Mouse (Mus musculus): Measurements from ENCODE around the gene Atp6v0a4. TPM values are rescaled to one million over a fixed set of nuclear protein-coding genes. Genes with fewer than 3 reads are reported as not detected.

The Atp6v0a4 gene
- not detected in 2 replicates for polyA plus RNA-seq (2014; fragmentation: Nextera tagmentation; extraction: Ambion mirVana)

DNA sequence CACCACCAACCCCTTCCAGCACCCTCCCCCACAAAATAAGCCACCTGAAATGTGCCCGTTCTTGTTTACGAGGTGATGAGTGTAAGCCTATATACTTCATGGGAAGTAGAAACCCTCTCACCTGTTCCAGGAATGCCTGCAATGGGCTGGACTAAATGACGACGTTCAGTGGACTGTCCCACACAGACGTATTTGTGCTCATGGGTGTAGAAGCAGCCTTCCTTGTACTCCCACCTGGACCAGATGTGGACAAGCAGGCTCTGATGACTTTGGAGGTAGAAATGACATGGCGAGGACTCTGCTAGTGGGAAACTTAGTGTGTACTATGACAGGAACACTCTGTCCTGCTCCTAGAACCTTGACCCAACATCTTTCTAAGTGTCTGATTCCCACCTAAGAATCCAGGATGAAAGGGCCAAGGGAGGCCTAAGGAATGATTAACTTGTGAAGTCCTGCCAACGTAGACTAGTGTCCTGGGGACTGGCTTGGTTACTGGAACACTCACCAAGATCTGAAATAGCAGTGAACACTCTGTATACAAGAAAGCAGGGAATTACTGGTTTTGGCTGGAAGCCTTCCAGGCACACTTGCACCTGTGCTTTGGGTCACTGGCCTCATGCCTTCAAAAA lies at the start of gene Atp6v0a4:
Gene Atp6v0a4, minus strand, starts transcription at position 380 of the 629 bp plus-strand sequence.
- Histone ChIP-seq H3K4me2 (replicated peaks; ENCODE audit: low read depth, low read length) (no peak within 1 kb of the TSS), H3K27me3 (ENCODE audit: control insufficient read depth, insufficient read depth, low read length) (no peaks in the 10 kb centered on the region), H3K4me3 (ENCODE audit: low read depth, low read length) (no peak within 1 kb of the TSS), H3K9me3 (ENCODE audit: control insufficient read depth, low read length) (no peaks in the 10 kb centered on the region), H3K36me3 (ENCODE audit: control insufficient read depth, insufficient read depth, low read length) (peaks cover 3% of the 10 kb centered on the region; the same call in 1 of the 2 replicates), H3K4me1 (replicated peaks; ENCODE audit: control insufficient read depth, insufficient read depth, low read length) (no peaks in the 10 kb centered on the region), H3K9ac (ENCODE audit: low read depth, low read length) (no peak within 1 kb of the TSS), H3K27ac (ENCODE audit: low read depth, low read length) (no peak within 1 kb of the TSS)
- 90% methylated on average over 7 of the region's 7 CpGs for whole genome bisulfite sequencing
- DNase-seq (ENCODE audit: low spot score), result no peak
- ATAC-seq (ENCODE audit: low FRiP score), result no peak

DNA sequence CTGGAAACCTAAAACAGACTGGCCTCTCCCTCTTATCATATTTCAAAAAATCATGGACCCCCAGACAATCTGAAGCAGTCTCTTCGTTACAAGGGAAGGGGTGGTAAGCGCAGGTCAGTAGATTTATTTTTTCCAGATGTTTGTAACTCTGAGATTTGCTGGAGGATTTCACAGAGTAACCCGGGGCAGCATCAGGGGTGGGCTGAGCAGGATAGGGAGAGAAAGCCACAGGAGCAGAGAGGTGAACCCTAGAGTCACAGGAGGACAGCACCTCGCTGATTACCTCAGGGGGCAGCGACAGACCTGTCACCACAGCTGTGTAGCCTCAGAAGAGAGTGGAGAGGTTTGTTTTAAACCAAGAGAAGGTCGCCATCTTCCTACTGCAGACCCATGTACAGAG lies 41.0 kb upstream of the Atp6v0a4 start:
- Histone ChIP-seq H3K4me3 (ENCODE audit: low read depth, low read length) (no peak overlapping the region), H3K27ac (ENCODE audit: low read depth, low read length) (peak overlapping the region; percentile 54; the same call in 1 of the 2 replicates)
- ATAC-seq (ENCODE audit: low FRiP score), result no peak

DNA sequence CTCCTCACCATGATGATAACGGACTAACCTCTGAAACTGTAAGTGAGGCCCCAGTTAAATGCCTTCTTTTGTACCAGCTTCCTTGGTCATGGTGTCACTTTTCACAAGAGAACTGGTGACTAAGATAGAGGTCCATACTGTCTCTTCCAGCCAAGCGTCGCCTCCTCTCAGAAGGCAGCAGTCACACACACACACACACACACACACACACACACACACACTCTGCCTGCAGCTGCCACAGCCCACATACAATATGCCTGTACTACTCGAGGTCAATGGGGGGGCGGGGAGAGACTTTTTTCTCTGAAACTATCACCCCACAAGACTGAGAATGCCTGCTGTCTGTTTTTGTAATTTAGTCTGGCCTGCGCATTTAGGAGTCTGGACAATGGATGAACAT lies 40.3 kb upstream of the Atp6v0a4 start:
- DNase-seq (ENCODE audit: low spot score), result no peak
- Histone ChIP-seq H3K9me3 (ENCODE audit: control insufficient read depth, low read length) (no peaks in the 10 kb centered on the region), H3K9ac (ENCODE audit: low read depth, low read length) (no peak overlapping the region), H3K36me3 (ENCODE audit: control insufficient read depth, insufficient read depth, low read length) (peaks cover 6% of the 10 kb centered on the region; the same call in 1 of the 2 replicates), H3K27ac (ENCODE audit: low read depth, low read length) (no peak overlapping the region), H3K4me3 (ENCODE audit: low read depth, low read length) (no peak overlapping the region), H3K4me2 (replicated peaks; ENCODE audit: low read depth, low read length) (no peak overlapping the region), H3K27me3 (ENCODE audit: control insufficient read depth, insufficient read depth, low read length) (no peaks in the 10 kb centered on the region), H3K4me1 (replicated peaks; ENCODE audit: control insufficient read depth, insufficient read depth, low read length) (peaks cover 3% of the 10 kb centered on the region; the same call in 1 of the 2 replicates)
- WGBS, result 86% methylated on average over 6 of the region's 6 CpGs
- ATAC-seq (ENCODE audit: low FRiP score), result no peak

More for the DNA sequence above, 41.0 kb upstream of the Atp6v0a4 start:
- WGBS, result 73% methylated on average over 6 of the region's 6 CpGs
- Histone ChIP-seq H3K4me2 (replicated peaks; ENCODE audit: low read depth, low read length) (no peak overlapping the region), H3K36me3 (ENCODE audit: control insufficient read depth, insufficient read depth, low read length) (peaks cover 6% of the 10 kb centered on the region), H3K9ac (ENCODE audit: low read depth, low read length) (no peak overlapping the region), H3K27me3 (ENCODE audit: control insufficient read depth, insufficient read depth, low read length) (no peaks in the 10 kb centered on the region), H3K4me1 (replicated peaks; ENCODE audit: control insufficient read depth, insufficient read depth, low read length) (peaks cover 3% of the 10 kb centered on the region; the same call in 1 of the 2 replicates), H3K9me3 (ENCODE audit: control insufficient read depth, low read length) (no peaks in the 10 kb centered on the region)
- DNase-seq (ENCODE audit: low spot score), result no peak

DNA sequence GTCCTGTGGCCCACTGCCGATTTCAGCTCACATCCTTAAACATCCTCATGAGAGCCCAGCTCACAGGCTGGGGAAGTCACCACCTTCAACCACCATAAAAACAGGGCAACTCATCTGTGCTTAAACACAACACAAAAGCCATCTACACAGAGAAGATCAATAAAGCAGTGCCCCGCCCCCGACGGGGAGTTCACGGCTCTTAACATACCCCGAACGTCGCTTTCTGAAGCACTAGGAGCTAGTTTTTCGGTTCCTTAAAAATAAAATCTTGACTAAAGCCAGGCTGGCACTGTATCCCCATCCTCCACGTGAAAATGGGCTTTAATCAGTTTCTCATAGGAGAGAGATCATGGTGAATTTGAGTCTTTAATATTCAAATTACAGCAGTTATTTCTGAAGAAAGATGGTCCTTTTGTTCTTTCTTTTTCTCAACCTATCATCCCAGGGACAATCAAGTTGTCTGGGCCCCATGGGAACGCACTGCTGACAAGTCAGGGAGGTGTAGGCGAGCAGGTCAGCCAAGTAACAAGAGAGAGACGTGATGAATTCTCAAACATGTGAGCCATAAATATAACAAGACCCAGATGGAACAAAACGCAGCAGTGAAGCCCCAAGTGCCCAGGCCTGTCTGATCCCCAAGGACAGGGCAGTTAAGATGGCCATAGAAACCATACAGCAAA lies 38.6 kb upstream of the Atp6v0a4 start:
- 46% methylated on average over 14 of the region's 14 CpGs for WGBS
- Histone ChIP-seq H3K4me2 (replicated peaks; ENCODE audit: low read depth, low read length) (no peak overlapping the region), H3K27me3 (ENCODE audit: control insufficient read depth, insufficient read depth, low read length) (no peaks in the 10 kb centered on the region), H3K27ac (ENCODE audit: low read depth, low read length) (peak overlapping the region; percentile 72), H3K36me3 (ENCODE audit: control insufficient read depth, insufficient read depth, low read length) (peaks cover under 1% of the 10 kb centered on the region; the same call in 1 of the 2 replicates), H3K4me3 (ENCODE audit: low read depth, low read length) (no peak overlapping the region), H3K4me1 (replicated peaks; ENCODE audit: control insufficient read depth, insufficient read depth, low read length) (peaks cover 3% of the 10 kb centered on the region; the same call in 1 of the 2 replicates), H3K9ac (ENCODE audit: low read depth, low read length) (no peak overlapping the region), H3K9me3 (ENCODE audit: control insufficient read depth, low read length) (no peaks in the 10 kb centered on the region)
- DNase-seq (ENCODE audit: low spot score) (peak; percentile 44), ATAC-seq (ENCODE audit: low FRiP score) (0 out of 2 replicates have a peak, but pooled peaks have one; percentile 3)

DNA sequence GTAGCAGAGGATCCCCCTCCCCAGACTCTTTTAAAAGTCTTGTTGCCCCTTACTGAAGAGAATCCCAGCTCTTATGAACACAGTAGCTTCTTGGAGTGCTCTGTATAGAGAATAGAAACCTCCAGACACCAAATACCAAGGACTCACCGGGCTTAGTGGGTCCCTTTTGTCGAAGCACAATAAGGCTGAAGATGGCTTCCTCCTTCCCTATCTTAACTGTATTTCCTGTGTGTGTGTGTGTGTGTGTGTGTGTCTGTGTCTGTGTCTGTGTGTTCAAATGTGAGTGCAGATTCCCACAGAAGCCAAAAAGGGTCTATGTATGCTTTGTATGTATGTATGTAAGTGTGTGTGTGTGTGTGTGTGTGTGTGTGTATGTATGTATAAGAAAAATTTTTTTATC lies 36.2 kb upstream of the Atp6v0a4 start:
- peak; percentile 4 for ATAC-seq (ENCODE audit: low FRiP score)
- Histone ChIP-seq H3K4me2 (replicated peaks; ENCODE audit: low read depth, low read length) (no peak overlapping the region), H3K9me3 (ENCODE audit: control insufficient read depth, low read length) (no peaks in the 10 kb centered on the region), H3K36me3 (ENCODE audit: control insufficient read depth, insufficient read depth, low read length) (no peaks in the 10 kb centered on the region), H3K4me3 (ENCODE audit: low read depth, low read length) (no peak overlapping the region), H3K9ac (ENCODE audit: low read depth, low read length) (no peak overlapping the region), H3K27me3 (ENCODE audit: control insufficient read depth, insufficient read depth, low read length) (no peaks in the 10 kb centered on the region), H3K4me1 (replicated peaks; ENCODE audit: control insufficient read depth, insufficient read depth, low read length) (peaks cover 3% of the 10 kb centered on the region; the same call in 1 of the 2 replicates), H3K27ac (ENCODE audit: low read depth, low read length) (peak overlapping the region; percentile 61; the same call in 1 of the 2 replicates)
- 74% methylated on average over 2 of the region's 2 CpGs for WGBS
- no peak for DNase-seq (ENCODE audit: low spot score)

DNA sequence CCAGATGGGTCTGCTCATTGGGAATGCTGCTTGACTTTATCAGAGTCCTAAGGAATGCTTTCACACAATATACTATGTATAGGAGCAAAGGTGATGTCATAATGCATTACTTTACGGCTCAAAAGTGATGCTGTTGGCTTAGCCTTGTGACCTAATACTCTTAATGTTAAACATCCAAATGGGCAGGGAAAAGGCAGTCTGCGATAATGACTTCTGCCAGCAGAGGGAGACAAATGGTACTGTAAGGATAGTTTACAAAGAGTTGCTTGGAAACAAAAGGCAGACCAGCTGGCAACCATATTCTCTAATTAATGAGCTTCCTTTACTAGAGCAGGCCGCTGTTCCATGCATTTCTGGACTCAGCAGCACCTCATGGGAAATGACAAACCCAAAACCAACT lies 35.7 kb upstream of the Atp6v0a4 start:
- H3K4me1 ChIP-seq (replicated peaks; ENCODE audit: control insufficient read depth, insufficient read depth, low read length), result peaks cover 3% of the 10 kb centered on the region; the same call in 1 of the 2 replicates
- peak; percentile 56; the same call in 1 of the 2 replicates for ATAC-seq (ENCODE audit: low FRiP score)
- 24% methylated on average over 3 of the region's 3 CpGs for WGBS

DNA sequence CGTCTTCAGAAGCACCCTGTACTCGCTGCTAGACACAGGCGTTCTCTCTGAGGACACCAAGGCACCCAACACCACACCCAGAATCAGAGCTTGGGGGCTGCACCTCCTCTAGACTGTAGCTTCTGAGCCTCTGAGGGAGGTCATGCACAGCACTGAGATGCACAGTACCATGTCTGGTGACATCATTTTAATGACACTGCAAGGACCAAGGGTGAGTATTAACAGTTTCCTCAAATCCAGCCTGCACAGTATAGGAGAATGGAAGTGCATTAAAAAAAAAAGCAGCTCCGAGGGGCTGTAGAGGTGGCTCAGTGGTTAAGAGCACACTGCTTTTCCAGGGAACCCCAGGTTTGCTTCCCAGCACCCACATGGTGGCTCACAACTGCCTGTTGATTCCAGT lies 35.2 kb upstream of the Atp6v0a4 start:
- H3K4me1 ChIP-seq (replicated peaks; ENCODE audit: control insufficient read depth, insufficient read depth, low read length), result peaks cover 3% of the 10 kb centered on the region; the same call in 1 of the 2 replicates
- H3K27me3 ChIP-seq (ENCODE audit: control insufficient read depth, insufficient read depth, low read length), result no peaks in the 10 kb centered on the region
- no peak overlapping the region for H3K4me2 ChIP-seq (replicated peaks; ENCODE audit: low read depth, low read length)
- H3K9me3 ChIP-seq (ENCODE audit: control insufficient read depth, low read length), result no peaks in the 10 kb centered on the region
- ATAC-seq (ENCODE audit: low FRiP score), result no peak
- DNase-seq (ENCODE audit: low spot score), result no peak
- no peaks in the 10 kb centered on the region for H3K36me3 ChIP-seq (ENCODE audit: control insufficient read depth, insufficient read depth, low read length)
- H3K27ac ChIP-seq (ENCODE audit: low read depth, low read length), result no peak overlapping the region
- WGBS, result 83% methylated on average over 4 of the region's 4 CpGs
- H3K9ac ChIP-seq (ENCODE audit: low read depth, low read length), result no peak overlapping the region
- H3K4me3 ChIP-seq (ENCODE audit: low read depth, low read length), result no peak overlapping the region

More for the DNA sequence above, 35.7 kb upstream of the Atp6v0a4 start:
- H3K27me3 ChIP-seq (ENCODE audit: control insufficient read depth, insufficient read depth, low read length), result no peaks in the 10 kb centered on the region
- H3K9ac ChIP-seq (ENCODE audit: low read depth, low read length), result no peak overlapping the region
- no peak overlapping the region for H3K4me2 ChIP-seq (replicated peaks; ENCODE audit: low read depth, low read length)
- H3K9me3 ChIP-seq (ENCODE audit: control insufficient read depth, low read length), result no peaks in the 10 kb centered on the region
- H3K4me3 ChIP-seq (ENCODE audit: low read depth, low read length), result no peak overlapping the region
- H3K27ac ChIP-seq (ENCODE audit: low read depth, low read length), result peak overlapping the region; percentile 61; the same call in 1 of the 2 replicates
- DNase-seq (ENCODE audit: low spot score), result peak; percentile 94
- H3K36me3 ChIP-seq (ENCODE audit: control insufficient read depth, insufficient read depth, low read length), result no peaks in the 10 kb centered on the region

DNA sequence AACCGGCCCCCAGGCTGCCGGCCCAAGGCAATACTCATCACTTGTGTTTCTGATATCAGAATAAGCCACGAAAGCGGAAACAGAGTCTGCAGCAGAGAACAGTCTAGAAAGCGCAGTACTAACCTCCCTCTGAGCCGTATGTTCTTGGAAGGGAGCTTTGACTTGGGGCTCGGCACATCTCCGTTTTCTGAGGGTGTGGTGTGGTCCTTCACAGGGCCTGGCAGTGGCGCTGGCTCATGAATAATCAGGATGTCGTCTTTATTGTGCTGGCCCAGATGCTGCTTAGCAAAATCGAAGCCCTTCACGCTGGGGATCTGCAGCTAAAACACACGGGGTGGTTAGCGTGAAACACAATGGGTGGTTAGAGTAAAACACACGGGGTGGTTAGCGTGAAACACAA lies 33.5 kb upstream of the Atp6v0a4 start:
- Histone ChIP-seq H3K4me1 (replicated peaks; ENCODE audit: control insufficient read depth, insufficient read depth, low read length) (peaks cover 3% of the 10 kb centered on the region; the same call in 1 of the 2 replicates), H3K27me3 (ENCODE audit: control insufficient read depth, insufficient read depth, low read length) (no peaks in the 10 kb centered on the region), H3K4me3 (ENCODE audit: low read depth, low read length) (no peak overlapping the region), H3K36me3 (ENCODE audit: control insufficient read depth, insufficient read depth, low read length) (no peaks in the 10 kb centered on the region), H3K9me3 (ENCODE audit: control insufficient read depth, low read length) (no peaks in the 10 kb centered on the region), H3K27ac (ENCODE audit: low read depth, low read length) (peak overlapping the region; percentile 40; the same call in 1 of the 2 replicates), H3K9ac (ENCODE audit: low read depth, low read length) (no peak overlapping the region), H3K4me2 (replicated peaks; ENCODE audit: low read depth, low read length) (no peak overlapping the region)
- DNase-seq (ENCODE audit: low spot score), result peak; percentile 48
- 54% methylated on average over 16 of the region's 16 CpGs for WGBS
- ATAC-seq (ENCODE audit: low FRiP score), result peak; percentile 13; the same call in 1 of the 2 replicates

Data from hindbrain, embryonic 11.5 days (tissue).